Mouse (Mus musculus) liver, adult 2 months (tissue): ENCODE data around the gene Pfdn4.

Experiments used
- CTCF ChIP-seq: fragments of 200-500 bp; IDR thresholded peaks from 2 replicates; pipeline ENCODE4 v1.5.1; 2011; ENCODE audit warnings: low read depth, low read length, control low read depth
- POLR2A ChIP-seq: fragments of 200-500 bp; IDR thresholded peaks from 2 replicates; pipeline ENCODE4 v1.6.1; 2011; ENCODE audit warnings: low read length, control low read depth; ENCODE audit not compliant: insufficient read depth; ENCODE audit errors: extremely low read depth

DNA sequence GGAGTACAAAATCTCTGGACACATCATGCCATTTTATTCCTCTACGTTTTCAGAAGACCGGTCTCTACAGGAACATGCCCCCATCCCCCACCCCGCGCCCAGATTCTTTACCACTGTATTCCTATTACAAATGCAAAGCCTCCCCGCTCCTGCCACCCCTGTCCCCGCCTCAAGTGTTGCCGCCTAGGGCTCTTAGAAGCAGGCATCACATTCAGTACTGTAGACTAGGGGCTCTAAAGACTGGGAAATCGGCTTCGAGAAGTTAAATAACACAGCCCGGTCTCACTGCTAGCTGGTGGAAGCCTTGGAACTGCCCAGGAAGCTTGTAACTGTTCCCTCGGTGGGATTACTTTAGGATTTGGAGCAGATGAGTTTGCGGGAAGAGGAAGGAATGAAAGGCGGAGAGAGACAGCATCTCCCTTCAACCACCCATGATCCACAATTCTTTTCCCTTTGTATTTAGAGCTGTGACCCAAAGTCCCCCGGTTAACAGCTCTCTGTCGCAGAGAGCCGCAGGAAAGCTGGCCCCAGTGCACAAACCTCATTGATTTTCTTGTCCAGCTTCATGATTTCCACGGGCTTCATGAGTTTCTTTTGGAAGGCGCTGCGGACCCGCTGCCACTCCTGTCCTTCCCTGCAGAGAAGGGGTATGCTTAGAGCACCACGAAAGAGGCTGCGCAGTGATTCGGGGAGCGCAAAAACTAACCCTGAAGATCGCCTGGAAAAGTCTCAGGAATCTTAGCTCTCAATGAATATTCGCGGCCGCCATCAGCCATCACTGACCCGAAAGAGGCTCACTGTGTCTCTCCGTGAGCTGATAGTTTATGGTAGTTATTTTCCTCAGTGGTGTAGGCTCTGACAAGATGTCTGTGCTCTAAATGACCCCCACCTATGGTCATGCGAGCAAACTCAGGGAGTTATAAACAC is 1.2 kb upstream of the Pfdn4 start:
- TF ChIP-seq CTCF, result no peak
- no peak for TF ChIP-seq POLR2A
